Mouse (Mus musculus) testis, adult 2 months (tissue): ENCODE results near the gene Slc39a11.

Source experiments
- CTCF ChIP-seq: fragments of 200-500 bp; IDR thresholded peaks from 2 replicates; pipeline ENCODE4 v1.5.1; 2012; ENCODE audit warnings: low read depth, mild to moderate bottlenecking, inconsistent platforms, low read length, moderate library complexity; ENCODE audit not compliant: control insufficient read depth, insufficient read depth, insufficient replicate concordance
- POLR2A ChIP-seq: fragments of 200-500 bp; IDR thresholded peaks from 2 replicates; pipeline ENCODE4 v1.6.1; 2012; ENCODE audit warnings: low read depth, mild to moderate bottlenecking, inconsistent platforms, low read length, moderate library complexity; ENCODE audit not compliant: control insufficient read depth

GRCm38 (mm10) chr11:113209220-113209878 lies 440.5 kb downstream of the Slc39a11 start:
- no peak for TF ChIP-seq CTCF
- TF ChIP-seq POLR2A, result no peak
